Mouse (Mus musculus): ENCODE measurements around the gene Panx2. TPM values are rescaled to one million over a fixed set of nuclear protein-coding genes. Genes with fewer than 3 reads are reported as not detected.

Panx2 gene
- 2.7 and 4.4 TPM in 2 replicates for polyA plus RNA-seq (2012; rRNA removed)

DNA sequence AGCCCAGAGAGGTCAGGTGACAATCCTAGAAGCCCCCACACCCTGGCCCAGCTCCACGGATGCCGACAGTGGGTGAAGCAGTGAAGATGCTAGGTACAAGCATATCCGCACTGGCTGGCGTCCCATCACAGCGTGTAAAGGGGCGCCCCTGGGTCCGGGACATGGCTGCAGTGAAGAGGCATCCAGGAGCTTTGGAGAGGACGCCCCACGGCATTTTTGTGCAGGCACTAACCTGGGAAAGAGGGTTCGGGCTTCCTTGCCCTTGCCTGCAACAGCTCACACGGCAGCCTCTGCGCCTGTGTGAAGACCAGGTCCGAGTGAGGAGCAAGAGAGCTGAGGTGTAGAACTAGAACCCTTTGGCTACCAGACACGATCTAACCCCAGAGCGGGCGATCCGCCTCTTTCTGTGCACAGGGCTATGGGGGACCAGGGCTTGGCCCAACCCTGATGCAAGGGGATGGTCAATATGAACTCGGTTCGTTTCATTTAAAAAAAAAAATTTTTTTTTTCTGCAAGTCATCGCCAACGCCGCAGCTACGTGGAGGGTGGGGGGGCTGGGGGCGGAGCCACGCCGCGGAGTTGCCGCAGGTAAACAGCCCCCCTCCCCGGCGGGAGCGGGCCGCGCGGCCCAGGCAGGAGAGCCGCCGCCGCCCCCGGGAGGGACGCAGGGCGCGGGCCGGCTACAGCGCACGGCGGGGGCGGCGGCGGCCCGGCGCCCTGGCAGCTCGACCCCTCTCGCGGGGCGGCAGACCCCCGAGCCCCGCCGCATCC is at the start of gene Panx2:
TSS of gene Panx2 (plus strand) at position 574 of the 771 bp plus-strand sequence.
- DNase-seq (ENCODE audit: low read depth) = no peak

DNA sequence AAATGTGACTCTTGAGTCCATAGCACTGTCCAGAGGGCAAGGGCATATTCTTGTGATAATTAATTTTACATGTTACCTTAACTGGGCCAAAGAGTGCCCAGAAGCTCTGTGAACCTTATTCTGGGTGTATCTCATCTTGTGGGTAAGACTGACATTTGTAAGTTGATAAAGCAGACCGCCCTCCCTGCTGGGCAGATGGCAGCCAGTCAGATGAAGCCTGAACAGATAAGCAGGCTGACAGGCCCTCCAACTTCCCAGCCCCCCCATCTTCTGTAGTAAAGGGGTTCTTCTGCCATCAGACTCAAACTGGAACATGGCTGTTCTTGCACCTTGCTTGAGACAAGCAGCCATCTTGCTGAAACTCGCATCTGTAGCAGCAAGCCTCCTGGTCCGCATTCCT is 42.8 kb upstream of the Panx2 start:
- DNase-seq (ENCODE audit: low read depth) = no peak

DNA sequence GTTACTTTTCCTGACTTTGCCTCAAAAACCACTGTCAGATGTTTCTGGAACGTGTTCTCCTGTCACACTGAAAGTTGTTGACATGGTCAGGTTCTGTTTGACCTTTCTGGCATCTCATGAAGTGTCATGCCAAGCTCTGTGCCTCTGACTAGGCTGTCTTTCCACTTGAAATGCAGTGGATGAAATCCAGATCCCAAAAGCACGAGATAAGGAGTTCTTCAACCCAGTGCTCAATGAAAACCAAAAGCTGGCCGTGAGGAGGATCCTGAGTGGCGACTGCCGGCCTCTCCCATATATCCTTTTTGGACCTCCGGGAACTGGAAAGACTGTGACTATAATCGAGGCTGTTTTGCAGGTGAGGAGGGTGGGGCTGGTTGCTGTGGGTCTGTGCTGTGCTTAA is 39.4 kb upstream of the Panx2 start:
- no peak for DNase-seq (ENCODE audit: low read depth)

DNA sequence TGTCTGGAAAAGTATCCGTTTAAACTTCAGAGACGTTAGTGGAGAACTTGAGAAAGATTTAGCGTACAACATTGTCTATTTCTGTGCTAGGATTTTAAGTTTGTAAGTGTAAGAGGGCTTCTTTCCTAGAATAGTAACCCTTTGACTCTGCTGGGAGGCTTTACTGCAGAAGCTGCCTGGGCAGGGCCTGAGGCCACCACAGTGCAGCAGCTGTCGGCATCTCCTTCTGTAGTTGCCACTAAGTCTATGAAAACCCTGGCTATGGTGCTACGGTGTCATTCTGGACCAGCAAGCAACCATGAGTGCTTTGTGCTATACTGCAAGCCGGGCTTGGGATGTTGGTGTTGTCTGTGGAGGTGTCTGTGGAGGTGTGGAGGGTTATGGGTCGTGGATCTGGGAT is 39.0 kb upstream of the Panx2 start:
- DNase-seq (ENCODE audit: low read depth) = no peak

DNA sequence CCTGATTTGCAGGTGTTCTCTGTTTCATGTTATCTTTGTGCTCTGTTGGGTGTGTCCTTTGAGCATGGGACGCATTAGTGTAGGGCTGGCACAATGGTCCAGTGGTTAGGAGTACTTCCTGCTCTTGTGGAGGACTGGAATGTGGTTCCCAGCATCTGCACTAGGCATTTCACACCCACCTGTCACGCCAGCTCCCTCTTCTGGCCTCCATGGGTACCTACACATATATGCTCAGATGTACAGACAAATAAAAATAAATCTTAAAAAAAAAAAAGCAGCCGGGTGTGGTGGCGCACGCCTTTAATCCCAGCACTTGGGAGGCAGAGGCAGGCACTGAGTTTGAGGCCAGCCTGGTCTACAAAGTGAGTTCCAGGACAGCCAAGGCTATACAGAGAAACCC is 15.2 kb upstream of the Panx2 start:
- no peak for DNase-seq (ENCODE audit: low read depth)

DNA sequence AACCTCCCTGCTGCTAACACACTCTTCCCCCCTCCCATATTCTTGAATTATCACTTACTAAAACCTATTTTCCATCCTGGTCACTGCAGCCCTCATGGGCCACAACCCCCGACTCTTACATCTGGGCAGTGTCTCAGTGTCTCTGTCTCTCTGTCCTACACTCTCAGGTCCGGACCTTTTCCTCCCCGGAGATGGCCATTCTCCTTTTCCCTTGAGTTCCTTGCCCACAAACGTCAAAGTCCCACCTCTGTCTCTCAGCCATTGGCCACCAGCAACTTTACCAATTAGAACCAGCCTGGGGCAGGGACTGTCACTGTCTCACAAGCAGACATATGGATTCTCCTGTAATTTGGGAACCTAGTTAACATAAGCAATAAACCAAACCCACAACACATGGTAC is 13.2 kb upstream of the Panx2 start:
- DNase-seq (ENCODE audit: low read depth) = no peak

DNA sequence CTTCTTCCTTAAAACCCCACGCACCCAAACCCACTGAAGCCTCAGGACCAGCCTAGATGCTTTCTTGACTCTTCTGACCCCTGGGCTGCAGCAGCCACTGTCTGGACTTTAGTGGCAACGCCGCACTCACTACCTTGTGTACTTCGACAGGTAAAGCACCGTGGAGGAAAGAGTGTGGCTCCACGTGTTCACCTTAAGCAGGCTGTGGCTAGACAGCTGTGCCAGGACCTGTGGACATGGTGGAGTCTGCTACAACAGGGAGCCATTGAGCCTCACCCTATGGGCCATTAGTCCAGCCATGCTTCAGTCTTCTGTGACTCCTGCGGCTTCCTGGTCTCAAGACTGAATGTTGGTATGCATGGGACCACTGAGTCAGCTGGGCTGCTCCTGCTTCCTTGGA is 4.9 kb upstream of the Panx2 start:
- no peak for DNase-seq (ENCODE audit: low read depth)

DNA sequence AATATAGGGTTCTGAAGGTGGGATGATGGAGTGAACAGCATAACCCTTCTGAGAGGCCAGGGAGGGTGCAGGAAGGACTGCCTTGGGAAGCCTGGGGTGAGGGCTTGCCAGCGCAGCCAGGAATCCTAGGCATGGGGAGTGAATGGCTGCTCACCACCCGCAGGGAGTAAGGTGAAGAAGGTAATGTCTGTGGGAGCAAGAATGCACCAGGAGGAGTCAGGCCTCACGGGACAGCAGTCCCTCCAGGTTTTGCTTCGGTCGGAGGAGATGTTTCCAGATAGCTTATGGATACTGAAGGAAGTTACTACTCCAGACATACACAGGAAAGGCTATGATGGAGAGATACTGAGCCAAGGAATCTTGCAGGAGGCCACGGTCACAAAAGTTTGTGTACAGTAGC is 798 bp upstream of the Panx2 start:
- no peak for DNase-seq (ENCODE audit: low read depth)

DNA sequence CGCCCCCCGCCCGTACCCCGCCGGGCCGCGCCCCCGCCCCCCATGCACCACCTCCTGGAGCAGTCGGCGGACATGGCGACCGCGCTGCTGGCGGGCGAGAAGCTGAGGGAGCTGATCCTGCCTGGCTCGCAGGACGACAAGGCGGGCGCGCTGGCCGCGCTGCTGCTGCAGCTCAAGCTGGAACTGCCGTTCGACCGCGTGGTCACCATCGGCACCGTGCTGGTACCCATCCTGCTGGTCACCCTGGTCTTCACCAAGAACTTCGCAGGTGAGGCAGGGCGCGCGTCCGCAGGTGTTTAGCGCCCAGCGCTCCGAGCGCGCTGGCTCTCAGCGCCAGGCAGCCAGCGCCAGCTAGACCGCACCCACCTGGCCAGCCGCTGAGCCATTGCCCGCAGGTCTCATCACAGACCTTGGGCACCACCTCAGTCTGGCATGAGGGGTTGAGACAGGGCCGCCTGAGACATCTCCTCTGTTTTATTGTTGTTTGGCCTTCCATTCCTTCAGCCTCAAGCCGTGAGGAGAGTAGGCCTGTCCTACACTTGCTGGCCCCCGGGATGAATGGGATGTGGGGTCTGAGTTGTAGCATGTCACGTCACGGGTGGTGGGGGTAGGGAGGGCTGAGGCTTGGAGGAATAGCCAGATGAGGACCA is 623 bp downstream of the Panx2 start:
- no peak for DNase-seq (ENCODE audit: low read depth)

DNA sequence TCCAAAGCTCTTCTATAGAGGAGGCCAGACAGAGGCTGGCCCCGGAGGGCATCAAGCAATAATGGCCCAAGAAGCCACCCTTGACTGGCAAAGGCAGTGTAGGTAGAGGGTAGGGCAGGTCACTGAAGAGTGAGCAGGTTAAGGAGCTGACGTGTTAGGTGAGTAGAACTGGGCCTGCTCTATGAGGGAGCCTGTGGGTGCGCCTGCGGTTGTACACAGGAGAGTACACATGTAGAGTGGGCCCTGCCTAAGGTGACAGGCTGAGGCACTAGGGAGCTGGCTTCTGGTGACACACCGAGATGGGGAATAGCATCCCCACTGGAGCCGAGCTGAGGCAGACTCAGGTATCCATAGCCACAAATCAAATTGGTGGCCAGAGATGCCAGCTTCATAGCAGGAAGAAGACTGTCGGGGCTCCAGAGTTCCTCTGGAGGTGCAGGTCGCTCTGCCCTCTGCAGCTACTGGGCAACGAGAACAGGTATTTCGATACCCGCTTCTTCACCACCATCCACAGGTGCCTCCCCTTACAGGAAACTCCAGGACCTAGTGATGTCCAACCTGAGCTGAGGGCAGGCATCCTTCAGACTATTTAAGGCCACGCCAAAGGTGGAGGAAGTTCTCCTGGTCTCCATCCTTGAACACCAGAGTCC is 1.4 kb downstream of the Panx2 start:
- DNase-seq (ENCODE audit: low read depth) = no peak

DNA sequence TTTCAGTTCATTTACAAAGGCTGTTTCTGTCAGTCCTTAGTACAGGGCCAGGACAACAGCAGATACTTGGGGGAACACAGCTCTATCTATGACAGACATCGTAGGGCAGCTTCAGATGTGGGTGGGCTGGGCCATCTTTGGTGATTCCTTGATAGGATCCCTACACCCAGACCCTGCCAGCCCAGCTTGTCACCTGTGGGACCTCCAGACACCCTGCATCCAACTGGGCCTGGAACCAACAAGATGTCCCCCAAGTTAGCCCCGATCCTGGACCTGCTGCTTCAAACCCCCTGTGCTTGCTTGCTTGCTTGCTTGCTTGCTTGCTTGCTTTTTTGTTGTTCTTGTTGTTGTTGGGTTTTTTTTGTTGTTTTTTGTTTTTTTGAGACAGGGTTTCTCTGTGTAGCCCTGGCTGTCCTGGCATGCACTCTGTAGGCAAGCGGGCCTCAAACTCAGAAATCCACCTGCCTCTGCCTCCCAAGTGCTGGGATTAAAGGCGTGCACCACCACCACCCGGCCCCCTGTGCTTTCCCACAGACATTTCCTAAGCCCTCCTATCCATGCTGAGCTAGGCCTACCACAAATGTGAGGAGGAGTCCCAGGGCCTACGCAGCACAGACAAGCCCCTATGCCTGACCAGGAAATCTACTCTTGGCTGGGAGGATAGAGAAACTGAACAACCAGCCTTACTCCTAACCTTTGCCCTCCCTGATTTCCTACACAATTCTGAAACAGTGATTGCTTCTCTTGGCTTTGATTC is 2.4 kb downstream of the Panx2 start:
- no peak for DNase-seq (ENCODE audit: low read depth)

DNA sequence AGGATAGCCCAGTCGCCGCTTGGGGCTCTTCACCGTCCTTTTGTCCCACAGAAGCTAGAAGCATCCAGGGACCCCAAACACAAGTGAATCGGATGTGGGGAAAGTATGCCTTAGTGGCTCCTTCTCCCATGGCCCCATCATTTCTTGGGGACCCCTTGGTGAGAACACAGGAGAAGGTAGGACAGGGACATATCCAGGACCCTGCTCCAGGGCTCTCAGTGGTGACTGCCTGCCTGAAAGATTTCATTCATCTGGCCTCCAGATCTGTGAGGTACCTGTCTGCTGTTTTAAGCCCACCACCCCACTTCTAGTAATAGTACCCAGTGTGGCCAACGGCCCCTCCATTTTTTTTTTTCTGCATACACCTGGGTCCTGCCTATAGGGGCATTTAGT is 3.0 kb downstream of the Panx2 start:
- no peak for DNase-seq (ENCODE audit: low read depth)

DNA sequence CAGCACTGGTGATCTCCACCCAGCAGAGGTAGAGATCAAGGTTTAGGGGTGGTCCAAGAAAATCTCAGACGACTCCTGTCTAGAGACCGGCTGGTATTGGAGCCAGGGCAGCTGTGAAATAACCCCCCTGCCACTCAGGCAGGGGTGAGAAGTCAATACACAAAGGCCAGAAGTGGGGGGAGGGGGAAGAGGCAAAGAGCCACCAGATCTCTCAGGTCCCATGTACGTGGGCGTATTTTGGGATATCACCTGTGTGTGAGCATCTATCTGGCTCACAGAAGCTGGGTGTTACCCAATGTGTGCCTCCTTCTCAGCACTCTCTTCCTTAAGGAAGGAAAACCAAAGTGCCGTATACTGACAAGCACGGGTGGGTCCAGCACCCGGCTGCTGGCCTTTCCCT is 3.5 kb downstream of the Panx2 start:
- no peak for DNase-seq (ENCODE audit: low read depth)

DNA sequence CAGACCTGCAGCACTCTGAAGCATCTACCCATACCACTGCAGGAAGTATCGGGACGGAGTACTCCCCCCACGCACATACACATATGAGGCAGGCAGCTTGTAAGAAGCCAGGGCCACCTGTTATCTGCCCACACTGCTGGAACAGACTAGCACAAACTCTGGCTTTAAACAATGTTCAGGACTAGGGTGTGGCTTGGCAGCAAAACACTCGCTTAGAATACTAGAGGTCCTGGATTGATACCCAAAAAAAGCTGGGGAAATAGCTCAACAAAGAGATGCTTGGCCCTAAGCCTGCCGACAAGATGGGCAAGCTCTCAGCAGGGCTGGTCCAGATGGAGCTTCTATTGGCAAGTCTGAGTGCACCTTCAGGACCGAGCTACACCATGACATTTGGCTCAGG is 4.0 kb downstream of the Panx2 start:
- DNase-seq (ENCODE audit: low read depth) = no peak

DNA sequence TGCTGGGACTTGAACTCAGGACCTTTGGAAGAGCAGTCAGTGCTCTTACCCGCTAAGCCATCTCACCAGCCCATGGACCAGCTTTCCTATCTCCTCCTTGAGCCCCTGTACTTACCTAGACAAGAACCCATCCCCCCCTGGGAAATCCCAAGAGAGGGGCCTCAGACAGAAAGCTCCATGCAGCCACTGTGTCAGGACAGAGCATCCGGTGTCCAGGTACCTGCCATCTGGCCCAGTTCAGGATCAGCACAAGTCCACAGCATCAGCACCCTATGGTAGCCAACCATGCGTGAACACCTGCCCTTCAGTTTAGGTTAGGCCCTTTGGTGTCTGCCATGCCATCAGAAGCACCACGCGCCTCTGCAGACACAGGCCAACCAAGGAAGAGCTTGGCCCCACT is 5.4 kb downstream of the Panx2 start:
- DNase-seq (ENCODE audit: low read depth) = no peak

DNA sequence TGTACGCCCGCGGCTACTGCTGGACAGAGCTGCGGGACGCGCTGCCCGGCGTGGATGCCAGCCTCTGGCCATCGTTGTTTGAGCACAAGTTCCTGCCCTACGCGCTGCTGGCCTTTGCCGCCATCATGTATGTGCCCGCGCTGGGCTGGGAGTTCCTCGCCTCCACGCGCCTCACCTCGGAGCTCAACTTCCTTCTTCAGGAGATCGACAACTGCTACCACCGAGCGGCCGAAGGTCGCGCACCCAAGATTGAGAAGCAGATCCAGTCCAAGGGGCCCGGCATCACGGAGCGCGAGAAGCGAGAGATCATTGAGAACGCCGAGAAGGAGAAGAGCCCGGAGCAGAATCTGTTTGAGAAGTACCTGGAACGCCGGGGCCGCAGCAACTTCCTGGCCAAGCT is 8.1 kb downstream of the Panx2 start:
- no peak for DNase-seq (ENCODE audit: low read depth)

DNA sequence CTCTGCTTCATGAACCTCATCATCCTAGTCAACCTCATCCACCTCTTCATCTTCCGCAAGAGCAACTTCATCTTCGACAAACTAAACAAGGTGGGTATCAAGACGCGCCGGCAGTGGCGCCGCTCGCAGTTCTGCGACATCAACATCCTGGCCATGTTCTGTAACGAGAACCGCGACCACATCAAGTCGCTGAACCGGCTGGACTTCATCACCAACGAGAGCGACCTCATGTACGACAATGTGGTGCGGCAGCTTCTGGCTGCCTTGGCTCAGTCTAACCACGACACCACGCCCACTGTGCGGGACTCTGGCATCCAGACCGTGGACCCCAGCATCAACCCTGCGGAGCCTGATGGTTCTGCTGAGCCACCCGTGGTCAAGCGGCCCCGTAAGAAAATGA is 8.7 kb downstream of the Panx2 start:
- DNase-seq (ENCODE audit: low read depth) = no peak

DNA sequence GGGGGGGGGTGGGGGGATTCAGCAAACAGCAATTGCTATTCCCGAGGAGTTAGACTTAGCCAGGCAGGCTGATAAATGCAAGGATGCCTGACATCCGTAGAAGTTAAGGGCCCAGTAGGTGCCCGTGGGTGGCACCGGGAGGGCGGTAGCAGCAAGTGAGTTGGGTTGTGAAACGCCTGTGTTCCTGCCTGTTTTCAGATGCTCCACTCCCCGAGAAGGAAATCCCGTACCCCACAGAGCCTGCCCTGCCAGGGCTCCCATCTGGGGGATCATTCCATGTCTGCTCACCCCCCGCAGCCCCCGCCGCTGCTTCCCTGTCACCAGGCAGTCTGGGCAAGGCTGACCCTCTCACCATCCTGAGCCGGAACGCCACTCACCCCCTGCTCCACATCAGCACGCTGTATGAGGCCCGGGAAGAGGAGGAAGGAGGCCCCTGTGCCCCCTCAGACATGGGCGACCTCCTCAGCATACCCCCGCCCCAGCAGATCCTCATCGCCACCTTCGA is 9.9 kb downstream of the Panx2 start:
- DNase-seq (ENCODE audit: low read depth) = no peak

DNA sequence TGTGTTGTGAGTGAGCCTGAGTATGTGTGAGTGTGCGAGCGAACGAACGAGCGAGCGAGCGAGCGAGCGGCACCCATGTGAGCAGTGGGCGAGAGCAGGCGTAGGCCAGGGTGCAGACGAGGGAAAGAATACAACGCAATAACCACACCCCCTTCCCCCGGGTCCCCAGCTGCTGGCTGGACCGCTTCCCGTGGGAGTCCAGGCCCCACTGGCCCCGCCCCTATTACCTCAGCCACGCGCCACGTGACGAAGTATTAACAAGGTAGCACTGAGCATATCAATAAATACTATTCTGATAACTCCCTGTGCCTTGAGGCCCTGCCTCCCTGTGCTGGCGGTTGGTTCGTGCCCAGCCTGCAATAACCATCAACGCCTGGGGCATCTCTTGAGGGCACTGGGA is 11.1 kb downstream of the Panx2 start:
- no peak for DNase-seq (ENCODE audit: low read depth)

DNA sequence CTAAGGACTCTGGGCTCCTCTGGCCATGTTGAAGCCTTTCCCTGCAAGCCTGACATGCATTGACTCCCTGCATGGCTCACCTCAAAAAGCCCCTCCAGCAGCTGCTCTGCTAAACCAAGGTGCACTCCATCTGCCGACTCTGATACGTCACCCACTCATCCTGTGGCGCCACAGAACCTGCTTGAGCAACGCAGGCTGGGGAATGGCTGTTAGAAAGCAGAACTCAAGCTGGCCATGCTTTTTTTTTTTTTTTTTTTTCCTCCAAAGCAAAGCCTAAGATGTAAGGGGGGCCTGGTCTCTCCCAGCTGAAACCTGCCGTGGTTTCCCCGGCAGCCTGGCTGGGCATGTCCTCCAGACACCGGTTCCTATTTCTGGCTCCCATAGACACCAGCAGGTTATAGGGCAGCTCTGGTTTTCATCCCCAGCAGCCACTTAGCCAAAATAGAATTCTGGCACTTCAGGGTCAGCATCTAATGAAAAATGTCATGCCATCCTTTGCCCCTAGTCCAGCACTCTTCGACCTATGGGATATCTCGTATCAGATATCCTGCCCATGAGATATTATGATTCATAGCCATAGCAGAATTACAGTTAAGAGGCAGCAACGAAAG is 14.6 kb downstream of the Panx2 start:
- DNase-seq (ENCODE audit: low read depth) = no peak

DNA sequence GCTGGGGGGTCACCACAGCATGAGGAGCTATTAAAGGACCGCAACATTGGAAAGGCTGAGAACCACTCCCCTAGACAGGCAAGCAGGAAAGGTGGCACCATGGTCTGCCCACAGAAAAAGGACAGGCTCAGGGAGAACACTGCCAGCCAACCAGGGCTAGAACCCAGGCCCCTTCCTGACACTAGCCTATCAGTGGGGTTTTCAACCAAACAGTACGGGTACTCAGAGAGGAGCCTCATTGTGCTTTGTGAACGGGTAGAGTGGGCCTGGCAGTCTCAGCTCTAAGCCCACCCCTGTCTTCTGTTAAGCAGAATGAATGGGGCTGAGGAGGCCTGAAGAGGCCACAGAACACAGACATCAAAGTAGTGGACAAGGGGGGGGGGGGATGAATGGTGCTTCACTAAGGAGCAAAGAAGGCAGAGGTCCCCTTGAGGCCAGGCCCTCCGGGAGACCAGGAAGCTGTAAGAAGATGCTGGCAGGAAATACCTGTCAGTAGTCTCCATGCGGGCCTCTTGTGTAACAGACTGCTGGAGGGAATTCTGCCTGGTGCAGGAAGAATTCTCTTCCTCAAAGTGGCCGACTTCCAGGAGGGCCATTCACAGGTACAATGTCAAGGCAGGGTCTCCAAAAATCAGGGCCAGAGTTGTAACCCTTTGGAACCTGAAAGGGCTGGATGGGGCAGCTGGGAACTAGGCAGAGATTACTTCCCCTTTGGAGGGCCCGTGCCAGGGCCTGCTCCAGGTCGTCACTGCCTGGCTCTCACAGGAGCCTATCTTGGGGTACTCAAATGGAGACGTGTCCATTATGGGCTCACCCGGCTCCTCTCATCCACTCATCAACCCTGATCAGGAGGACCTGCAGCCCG is 15.3 kb downstream of the Panx2 start, which contains the start of gene Trabd:
TSS of gene Trabd (plus strand) at position 512 of the 865 bp plus-strand sequence.
- DNase-seq (ENCODE audit: low read depth) = no peak
